Mouse (Mus musculus) E14TG2a.4 (cell line): ENCODE results near the gene Klhl2.

Experiments used
- CTCF ChIP-seq: conservative IDR thresholded peaks from 2 replicates; pipeline ENCODE4 v1.5.1; 2014; ENCODE audit warnings: low read length
- NANOG ChIP-seq: IDR thresholded peaks from 2 replicates; pipeline ENCODE4 v1.6.1; 2014; ENCODE audit warnings: borderline replicate concordance, low read length, mixed read lengths
- POU5F1 ChIP-seq: IDR thresholded peaks from 2 replicates; pipeline ENCODE4 v1.6.1; 2014; ENCODE audit warnings: low read length, borderline replicate concordance

- no peak for TF ChIP-seq CTCF
- no peak for TF ChIP-seq POU5F1
- no peak for TF ChIP-seq NANOG
These were observed 28.9 kb downstream of the Klhl2 start for GRCm38 (mm10) chr8:64820940-64821339.
